Mouse (Mus musculus) intestine, embryonic 15.5 days (tissue): ENCODE measurements at regions not wholly inside any gene's neighbourhood (a gene's known extent, or its start where the extent isn't known, plus 50 kb on each side); places are given as distances from the start of the nearest gene placed in this dataset.

Source experiments
- ATAC-seq: fragments of 200-750 bp; cut with Nextera tagmentation; 2 replicates; pipeline ENCODE4 v1.8.0; 2017; ENCODE audit warnings: moderate TSS enrichment, moderate library complexity
- H3K27ac ChIP-seq: fragments of 300-500 bp; sonication (generic); 2 replicates; pipeline ENCODE4 v1.5.1; 2015; ENCODE audit warnings: mild to moderate bottlenecking, inconsistent platforms
- H3K27me3 ChIP-seq: fragments of 300-500 bp; sonication (generic); replicated peaks from 2 replicates; pipeline ENCODE4 v1.6.1; 2015; ENCODE audit warnings: inconsistent platforms
- H3K36me3 ChIP-seq: fragments of 300-500 bp; sonication (generic); 2 replicates; pipeline ENCODE4 v1.6.1; 2015; ENCODE audit warnings: inconsistent platforms
- H3K4me1 ChIP-seq: fragments of 300-500 bp; sonication (generic); replicated peaks from 2 replicates; pipeline ENCODE4 v1.6.1; 2015; ENCODE audit warnings: inconsistent platforms
- H3K4me2 ChIP-seq: fragments of 300-500 bp; sonication (generic); replicated peaks from 2 replicates; pipeline ENCODE4 v1.6.1; 2015; ENCODE audit warnings: mild to moderate bottlenecking, inconsistent platforms
- H3K4me3 ChIP-seq: fragments of 300-500 bp; sonication (generic); replicated peaks from 2 replicates; pipeline ENCODE4 v1.5.1; 2015; ENCODE audit warnings: inconsistent platforms
- H3K9ac ChIP-seq: fragments of 300-500 bp; sonication (generic); 2 replicates; pipeline ENCODE4 v1.6.1; 2015; ENCODE audit warnings: inconsistent platforms
- H3K9me3 ChIP-seq: fragments of 300-500 bp; sonication (generic); 2 replicates; pipeline ENCODE4 v1.6.1; 2016; ENCODE audit warnings: inconsistent platforms
- WGBS: fragments of 180-500 bp; shearing (Covaris S2); methylation state at CpG from one replicate; pipeline ENCODE4 v1.1.7; 2015; 5-methylcytosine and 5-hydroxymethylcytosine counted together

DNA sequence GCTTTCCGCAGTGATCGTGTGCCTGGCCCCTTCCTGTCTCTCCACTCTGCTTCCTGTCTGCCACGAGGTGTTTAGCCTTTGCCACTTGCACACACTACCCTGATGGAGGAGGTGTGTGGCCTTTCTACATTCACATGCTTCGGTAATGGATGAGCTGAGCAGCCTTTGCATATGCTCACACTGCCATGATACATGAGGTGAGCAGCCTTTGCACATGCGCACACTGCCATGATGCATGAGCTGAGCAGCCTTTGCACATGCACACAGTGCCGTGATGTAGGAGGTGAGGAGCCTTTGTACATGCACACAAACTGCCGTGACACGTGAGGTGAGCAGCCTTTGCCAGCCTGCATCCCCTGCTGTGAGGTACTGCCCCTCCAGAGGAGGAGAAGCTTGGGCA is 58.3 kb downstream of the Erv3 start:
- H3K27me3 ChIP-seq = no peaks in the 10 kb centered on the region
- WGBS = 73% methylated on average over 8 of the region's 8 CpGs

DNA sequence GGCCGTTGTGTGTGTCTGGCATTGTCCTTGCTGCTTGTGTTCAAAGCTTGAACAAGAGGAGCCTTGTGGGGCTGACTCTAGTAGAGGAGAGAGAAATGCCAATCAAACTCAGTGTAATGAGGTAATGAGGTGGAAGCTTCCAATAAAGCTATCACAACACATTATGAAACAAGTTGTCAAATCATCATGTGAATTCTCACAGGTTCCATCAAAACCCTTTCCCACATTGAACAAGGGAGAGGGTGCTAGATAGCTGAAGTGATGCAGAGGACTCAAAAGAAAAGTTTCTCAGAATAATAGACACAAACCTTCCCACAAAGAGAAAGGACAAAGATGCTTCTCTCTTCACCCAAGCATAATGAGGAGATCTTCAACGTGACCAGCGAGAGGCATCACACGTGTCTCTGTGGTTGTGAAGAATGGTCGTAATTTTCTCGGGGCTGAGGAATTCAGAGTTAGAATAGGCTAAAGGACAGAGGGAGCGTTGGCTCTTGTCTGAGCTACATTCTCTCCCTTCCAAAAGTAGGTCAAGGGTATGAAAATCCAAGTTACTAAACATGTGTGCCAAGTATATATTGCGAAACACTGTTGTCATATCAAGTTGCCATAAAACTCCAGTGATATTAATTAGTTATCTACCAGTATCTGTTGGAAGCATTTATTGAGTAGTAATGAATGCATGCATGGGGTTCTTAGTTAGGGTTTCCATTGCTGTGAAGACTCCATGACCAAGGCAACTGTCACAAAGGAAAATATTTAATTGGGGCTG is 59.2 kb downstream of the Erv3 start:
- Histone ChIP-seq H3K27me3 (no peaks in the 10 kb centered on the region), H3K36me3 (no peaks in the 10 kb centered on the region), H3K27ac (no peak overlapping the region), H3K9ac (no peak overlapping the region), H3K4me2 (no peak overlapping the region), H3K4me1 (no peaks in the 10 kb centered on the region), H3K4me3 (no peak overlapping the region), H3K9me3 (no peaks in the 10 kb centered on the region)
- WGBS = 83% methylated on average over 8 of the region's 8 CpGs
- no peak for ATAC-seq

More for the DNA sequence above, 58.3 kb downstream of the Erv3 start:
- Histone ChIP-seq H3K27ac (no peak overlapping the region), H3K4me3 (no peak overlapping the region), H3K36me3 (no peaks in the 10 kb centered on the region), H3K9ac (no peak overlapping the region), H3K4me2 (no peak overlapping the region), H3K4me1 (no peaks in the 10 kb centered on the region), H3K9me3 (no peaks in the 10 kb centered on the region)
- no peak for ATAC-seq

DNA sequence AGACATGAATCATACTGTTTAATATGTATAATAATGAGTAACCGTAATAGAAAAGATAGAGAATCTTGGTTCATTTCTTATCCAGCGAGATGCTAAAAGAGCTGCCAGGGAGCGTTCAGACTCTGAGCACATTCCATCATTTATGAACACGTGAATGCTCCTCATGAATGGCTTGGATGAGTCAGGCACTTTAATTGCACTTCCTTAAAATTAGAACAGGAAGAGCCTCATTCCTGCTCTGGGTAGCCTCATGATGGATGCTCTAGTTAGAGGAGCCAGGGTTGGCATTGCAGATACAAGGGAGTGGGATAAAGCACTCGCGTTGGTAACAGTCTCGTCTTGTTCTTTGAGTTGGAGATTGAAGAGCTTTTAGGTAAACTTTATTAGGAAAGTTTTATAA is 60.1 kb downstream of the Erv3 start:
- no peak overlapping the region for H3K9ac ChIP-seq
- no peaks in the 10 kb centered on the region for H3K27me3 ChIP-seq
- no peak for ATAC-seq
- 78% methylated on average over 7 of the region's 7 CpGs for WGBS
- no peak overlapping the region for H3K4me2 ChIP-seq
- no peaks in the 10 kb centered on the region for H3K36me3 ChIP-seq
- H3K9me3 ChIP-seq = no peaks in the 10 kb centered on the region
- no peaks in the 10 kb centered on the region for H3K4me1 ChIP-seq
- H3K4me3 ChIP-seq = no peak overlapping the region
- H3K27ac ChIP-seq = no peak overlapping the region

GRCm38 (mm10) chr2:131797001-131797693 is 62.4 kb downstream of the Erv3 start:
- WGBS = 64% methylated on average over 9 of the region's 9 CpGs
- no peak for ATAC-seq

DNA sequence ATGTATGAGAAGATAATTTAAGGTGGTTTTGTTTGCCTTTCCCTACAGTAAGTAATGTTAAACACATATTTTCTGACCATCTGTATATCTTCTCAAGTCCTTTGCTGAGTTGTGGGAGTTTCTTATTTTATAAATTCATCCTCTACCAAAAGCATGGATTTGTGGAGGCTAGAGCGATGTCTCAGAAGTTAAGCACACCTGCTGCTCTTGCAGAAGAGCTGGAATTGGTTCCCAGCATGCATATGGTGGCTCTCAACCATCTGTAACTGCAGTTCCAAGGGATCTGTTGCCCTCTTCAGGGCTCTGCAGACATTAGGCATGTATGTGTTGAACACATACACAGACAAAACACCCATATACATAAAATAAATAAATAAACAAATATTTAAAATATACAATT is 84.2 kb downstream of the Erv3 start:
- no peak overlapping the region for H3K4me3 ChIP-seq
- no peak for ATAC-seq
- H3K4me1 ChIP-seq = no peaks in the 10 kb centered on the region
- WGBS = 92% methylated on average over 1 of the region's 1 CpGs
- no peak overlapping the region for H3K27ac ChIP-seq
- H3K36me3 ChIP-seq = no peaks in the 10 kb centered on the region
- H3K27me3 ChIP-seq = no peaks in the 10 kb centered on the region
- no peak overlapping the region for H3K9ac ChIP-seq
- no peaks in the 10 kb centered on the region for H3K9me3 ChIP-seq
- H3K4me2 ChIP-seq = no peak overlapping the region

More at GRCm38 (mm10) chr2:131797001-131797693, 62.4 kb downstream of the Erv3 start:
- no peaks in the 10 kb centered on the region for H3K9me3 ChIP-seq
- no peak overlapping the region for H3K9ac ChIP-seq
- H3K4me3 ChIP-seq = no peak overlapping the region
- H3K36me3 ChIP-seq = no peaks in the 10 kb centered on the region
- H3K4me1 ChIP-seq = no peaks in the 10 kb centered on the region
- no peak overlapping the region for H3K4me2 ChIP-seq
- no peaks in the 10 kb centered on the region for H3K27me3 ChIP-seq
- H3K27ac ChIP-seq = no peak overlapping the region

- no peak for ATAC-seq
- H3K4me1 ChIP-seq = no peaks in the 10 kb centered on the region
- no peak overlapping the region for H3K4me3 ChIP-seq
- 65% methylated on average over 4 of the region's 4 CpGs for WGBS
- no peak overlapping the region for H3K4me2 ChIP-seq
- H3K36me3 ChIP-seq = no peaks in the 10 kb centered on the region
- H3K27me3 ChIP-seq = no peaks in the 10 kb centered on the region
- no peak overlapping the region for H3K27ac ChIP-seq
- no peak overlapping the region for H3K9ac ChIP-seq
- no peaks in the 10 kb centered on the region for H3K9me3 ChIP-seq
Measured at GRCm38 (mm10) chr2:131773691-131774090, 85.9 kb downstream of the Erv3 start.

GRCm38 (mm10) chr2:131772163-131772562 is 87.4 kb downstream of the Erv3 start:
- Histone ChIP-seq H3K4me1 (no peaks in the 10 kb centered on the region), H3K27ac (no peak overlapping the region), H3K9ac (no peak overlapping the region), H3K4me3 (no peak overlapping the region), H3K9me3 (no peaks in the 10 kb centered on the region), H3K4me2 (no peak overlapping the region), H3K36me3 (no peaks in the 10 kb centered on the region), H3K27me3 (no peaks in the 10 kb centered on the region)
- WGBS = 84% methylated on average over 5 of the region's 5 CpGs
- ATAC-seq = no peak

- Histone ChIP-seq H3K27me3 (no peaks in the 10 kb centered on the region), H3K4me1 (no peaks in the 10 kb centered on the region), H3K9me3 (no peaks in the 10 kb centered on the region), H3K36me3 (no peaks in the 10 kb centered on the region), H3K4me2 (no peak overlapping the region), H3K4me3 (no peak overlapping the region), H3K9ac (no peak overlapping the region), H3K27ac (no peak overlapping the region)
- WGBS = 56% methylated on average over 5 of the region's 5 CpGs
- ATAC-seq = no peak
Measured at GRCm38 (mm10) chr2:131770852-131771251, 88.7 kb downstream of the Erv3 start.

GRCm38 (mm10) chr2:131769656-131770210 is 89.8 kb downstream of the Erv3 start:
- Histone ChIP-seq H3K4me2 (no peak overlapping the region), H3K4me1 (no peaks in the 10 kb centered on the region), H3K27me3 (no peaks in the 10 kb centered on the region), H3K27ac (no peak overlapping the region), H3K4me3 (no peak overlapping the region), H3K36me3 (no peaks in the 10 kb centered on the region), H3K9me3 (no peaks in the 10 kb centered on the region), H3K9ac (no peak overlapping the region)
- ATAC-seq = no peak
- 77% methylated on average over 9 of the region's 9 CpGs for WGBS

- 94% methylated on average over 9 of the region's 9 CpGs for WGBS
- no peak for ATAC-seq
Measured at GRCm38 (mm10) chr2:131766500-131766899, 93.0 kb downstream of the Erv3 start.

DNA sequence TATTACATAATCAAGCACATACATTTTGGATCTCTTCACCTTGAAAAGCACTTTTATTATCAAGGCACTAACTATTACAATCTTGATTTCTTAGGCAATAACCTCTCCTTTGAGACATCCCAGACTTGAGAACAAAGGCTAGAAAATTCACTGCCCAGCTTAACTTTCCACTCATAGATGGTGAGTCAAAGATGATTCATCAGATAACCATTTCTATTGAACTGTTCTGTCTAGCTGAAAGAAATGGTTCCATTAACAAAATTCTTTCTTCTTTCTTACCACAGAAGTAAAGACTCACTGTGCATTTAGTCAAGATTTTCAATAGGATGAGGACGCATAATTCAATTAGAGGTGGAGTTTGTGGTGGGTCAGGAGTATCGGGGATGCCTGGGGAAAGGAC is 98.0 kb downstream of the Erv3 start:
- H3K4me3 ChIP-seq = no peak overlapping the region
- no peak overlapping the region for H3K9ac ChIP-seq
- no peaks in the 10 kb centered on the region for H3K4me1 ChIP-seq
- H3K36me3 ChIP-seq = no peaks in the 10 kb centered on the region
- no peaks in the 10 kb centered on the region for H3K9me3 ChIP-seq
- no peak overlapping the region for H3K27ac ChIP-seq
- no peaks in the 10 kb centered on the region for H3K27me3 ChIP-seq
- no peak for ATAC-seq
- no peak overlapping the region for H3K4me2 ChIP-seq
- WGBS = 84% methylated on average over 2 of the region's 2 CpGs

More at GRCm38 (mm10) chr2:131766500-131766899, 93.0 kb downstream of the Erv3 start:
- no peaks in the 10 kb centered on the region for H3K4me1 ChIP-seq
- H3K27me3 ChIP-seq = no peaks in the 10 kb centered on the region
- H3K4me3 ChIP-seq = no peak overlapping the region
- H3K4me2 ChIP-seq = no peak overlapping the region
- no peak overlapping the region for H3K9ac ChIP-seq
- H3K27ac ChIP-seq = no peak overlapping the region
- no peaks in the 10 kb centered on the region for H3K9me3 ChIP-seq
- H3K36me3 ChIP-seq = no peaks in the 10 kb centered on the region

DNA sequence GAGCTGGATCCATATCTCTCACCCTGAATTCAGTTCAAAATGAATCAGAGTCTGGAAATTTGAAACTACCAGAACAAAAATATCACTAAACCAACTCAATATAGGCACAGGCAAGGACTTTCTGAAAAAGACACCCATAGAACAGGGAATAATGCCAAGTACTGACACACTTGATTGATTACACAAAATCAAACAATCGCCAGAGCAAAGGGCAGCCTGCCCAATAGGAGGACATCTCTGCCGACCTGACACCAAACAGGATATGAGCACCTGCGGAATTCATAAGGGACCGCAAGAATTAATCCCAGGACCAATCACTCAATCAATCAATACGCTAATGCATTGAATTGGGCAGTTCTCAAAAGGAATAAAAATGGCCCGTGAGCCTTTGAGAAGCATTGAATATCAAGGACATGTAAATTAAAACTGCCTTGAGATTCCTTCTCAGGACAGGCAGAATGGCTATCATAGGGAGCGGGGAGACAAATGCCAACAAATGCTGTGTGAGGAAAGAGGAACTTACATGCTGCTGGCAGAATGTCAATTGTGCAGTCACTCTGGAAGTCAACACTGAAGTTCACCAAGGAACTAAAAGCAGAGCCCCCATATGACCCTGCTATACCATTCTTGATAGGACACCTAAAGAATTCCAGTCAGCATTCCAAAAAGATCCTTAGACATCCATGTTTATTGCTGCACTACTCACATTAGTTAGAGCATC is 102.2 kb downstream of the Erv3 start:
- H3K27me3 ChIP-seq = no peaks in the 10 kb centered on the region
- H3K4me2 ChIP-seq = no peak overlapping the region
- no peak overlapping the region for H3K4me3 ChIP-seq
- no peaks in the 10 kb centered on the region for H3K36me3 ChIP-seq
- H3K9me3 ChIP-seq = no peaks in the 10 kb centered on the region
- no peaks in the 10 kb centered on the region for H3K4me1 ChIP-seq
- no peak for ATAC-seq
- 68% methylated on average over 7 of the region's 7 CpGs for WGBS
- H3K27ac ChIP-seq = no peak overlapping the region
- H3K9ac ChIP-seq = no peak overlapping the region
